Mouse (Mus musculus) neural tube, embryonic 15.5 days (tissue): ENCODE results near the gene Atxn1. TPM values are rescaled to one million over a fixed set of nuclear protein-coding genes. Genes with fewer than 3 reads are reported as not detected.

ENCODE experiments used
- ATAC-seq: fragments of 200-750 bp; cut with Nextera tagmentation; 2 replicates; pipeline ENCODE4 v1.8.0; 2017; ENCODE audit warnings: mild to moderate bottlenecking, moderate TSS enrichment, moderate library complexity; ENCODE audit not compliant: low FRiP score
- H3K27ac ChIP-seq: fragments of 300-500 bp; sonication (generic); replicated peaks from 2 replicates; pipeline ENCODE4 v1.5.1; 2015; ENCODE audit warnings: mild to moderate bottlenecking, inconsistent platforms
- H3K27me3 ChIP-seq: fragments of 300-500 bp; sonication (generic); replicated peaks from 2 replicates; pipeline ENCODE4 v1.6.1; 2015; ENCODE audit warnings: inconsistent platforms
- H3K36me3 ChIP-seq: fragments of 300-500 bp; sonication (generic); 2 replicates; pipeline ENCODE4 v1.6.1; 2015; ENCODE audit warnings: inconsistent platforms
- H3K4me1 ChIP-seq: fragments of 300-500 bp; sonication (generic); 2 replicates; pipeline ENCODE4 v1.6.1; 2015; ENCODE audit warnings: inconsistent platforms
- H3K4me2 ChIP-seq: fragments of 300-500 bp; sonication (generic); 2 replicates; pipeline ENCODE4 v1.6.1; 2015; ENCODE audit warnings: inconsistent platforms, mild to moderate bottlenecking, moderate library complexity
- H3K4me3 ChIP-seq: fragments of 300-500 bp; sonication (generic); replicated peaks from 2 replicates; pipeline ENCODE4 v1.5.1; 2015; ENCODE audit warnings: mild to moderate bottlenecking, inconsistent platforms
- H3K9ac ChIP-seq: fragments of 300-500 bp; sonication (generic); replicated peaks from 2 replicates; pipeline ENCODE4 v1.6.1; 2015; ENCODE audit warnings: mild to moderate bottlenecking, inconsistent platforms
- H3K9me3 ChIP-seq: fragments of 300-500 bp; sonication (generic); replicated peaks from 2 replicates; pipeline ENCODE4 v1.6.1; 2016; ENCODE audit warnings: inconsistent platforms
- WGBS: fragments of 180-500 bp; shearing (Covaris S2); methylation state at CpG from one replicate; pipeline ENCODE4 v1.1.7; 2015; ENCODE audit warnings: mixed read lengths; 5-methylcytosine and 5-hydroxymethylcytosine counted together
- polyA plus RNA-seq: library from polyadenylated mRNA; unstranded; fragments of >200 nt; fragmentation: Nextera tagmentation; extraction: Ambion mirVana; gene quantifications from 2 replicates; pipeline ENCODE4 v1.2.1, GENCODE M21; 2015

Atxn1 gene
- polyA plus RNA-seq, 1 experiment from 2014 or later = 9.5 TPM

DNA sequence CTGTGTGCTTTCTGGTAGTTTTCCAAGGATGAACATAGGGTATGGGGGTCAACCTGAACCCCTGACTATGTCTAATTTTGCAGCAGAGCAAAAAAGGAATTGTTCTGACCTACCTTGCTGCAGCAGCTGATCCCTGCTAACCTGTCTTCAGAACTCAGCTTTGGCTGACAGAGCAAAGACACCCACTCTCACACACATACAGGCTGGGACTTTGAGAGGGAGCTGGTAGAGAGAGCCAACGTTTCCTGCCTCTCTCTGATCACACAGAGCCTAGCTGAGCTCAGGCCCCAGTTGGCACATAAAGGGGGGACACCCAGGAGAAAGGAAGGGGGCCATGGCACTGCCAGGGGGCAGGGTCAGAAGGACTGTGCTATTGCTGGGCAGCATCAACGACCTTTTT is 356.9 kb downstream of the Atxn1 start:
- no peak overlapping the region for H3K4me2 ChIP-seq
- no peak overlapping the region for H3K27ac ChIP-seq
- H3K4me1 ChIP-seq = peaks cover 10% of the 10 kb centered on the region; the same call in 1 of the 2 replicates
- no peak overlapping the region for H3K4me3 ChIP-seq
- no peak overlapping the region for H3K9ac ChIP-seq
- 57% methylated on average over 2 of the region's 2 CpGs for WGBS
- no peaks in the 10 kb centered on the region for H3K27me3 ChIP-seq
- H3K9me3 ChIP-seq = no peaks in the 10 kb centered on the region
- no peaks in the 10 kb centered on the region for H3K36me3 ChIP-seq
- ATAC-seq = no peak; the same call in 1 of the 2 replicates

- no peak overlapping the region for H3K9ac ChIP-seq
- no peak overlapping the region for H3K4me2 ChIP-seq
- no peaks in the 10 kb centered on the region for H3K9me3 ChIP-seq
- H3K27ac ChIP-seq = no peak overlapping the region
- peaks cover 14% of the 10 kb centered on the region for H3K4me1 ChIP-seq
- no peaks in the 10 kb centered on the region for H3K27me3 ChIP-seq
- no peak overlapping the region for H3K4me3 ChIP-seq
- no peaks in the 10 kb centered on the region for H3K36me3 ChIP-seq
- WGBS = 91% methylated on average over 6 of the region's 6 CpGs
- no peak for ATAC-seq
These were observed 361.2 kb downstream of the Atxn1 start for GRCm38 (mm10) chr13:45603636-45604035.

GRCm38 (mm10) chr13:45600443-45600842 is 364.4 kb downstream of the Atxn1 start:
- ATAC-seq = peak; percentile 72
- no peak overlapping the region for H3K9ac ChIP-seq
- H3K36me3 ChIP-seq = no peaks in the 10 kb centered on the region
- no peaks in the 10 kb centered on the region for H3K27me3 ChIP-seq
- no peak overlapping the region for H3K4me2 ChIP-seq
- WGBS = 7% methylated on average over 6 of the region's 6 CpGs
- H3K4me1 ChIP-seq = peaks cover 10% of the 10 kb centered on the region
- no peaks in the 10 kb centered on the region for H3K9me3 ChIP-seq
- H3K27ac ChIP-seq = peak overlapping the region; percentile 66
- no peak overlapping the region for H3K4me3 ChIP-seq

DNA sequence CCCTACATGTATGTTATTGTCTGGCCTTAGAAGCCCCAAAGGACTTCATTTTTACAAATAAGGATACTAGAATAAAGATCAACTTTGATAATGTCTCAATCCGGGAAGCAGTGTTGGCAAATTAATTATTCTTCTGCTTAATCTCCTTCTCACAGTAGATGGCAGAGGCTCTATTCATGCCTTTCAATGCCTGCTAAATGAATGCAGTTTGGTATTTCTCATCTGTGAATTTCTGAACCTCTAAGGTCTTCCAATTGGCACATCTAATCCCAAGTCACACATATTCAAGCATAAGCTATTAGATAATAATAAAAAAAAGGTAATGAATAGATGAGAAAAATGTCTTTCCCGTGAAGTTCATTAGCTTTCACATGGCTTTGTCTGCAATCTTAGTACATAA is 365.0 kb downstream of the Atxn1 start:
- H3K4me3 ChIP-seq = no peak overlapping the region
- H3K27ac ChIP-seq = no peak overlapping the region
- H3K9me3 ChIP-seq = no peaks in the 10 kb centered on the region
- H3K27me3 ChIP-seq = no peaks in the 10 kb centered on the region
- no peak for ATAC-seq
- peaks cover 17% of the 10 kb centered on the region for H3K4me1 ChIP-seq
- no peak overlapping the region for H3K4me2 ChIP-seq
- H3K9ac ChIP-seq = no peak overlapping the region
- 31% methylated on average over 2 of the region's 2 CpGs for WGBS
- no peaks in the 10 kb centered on the region for H3K36me3 ChIP-seq

DNA sequence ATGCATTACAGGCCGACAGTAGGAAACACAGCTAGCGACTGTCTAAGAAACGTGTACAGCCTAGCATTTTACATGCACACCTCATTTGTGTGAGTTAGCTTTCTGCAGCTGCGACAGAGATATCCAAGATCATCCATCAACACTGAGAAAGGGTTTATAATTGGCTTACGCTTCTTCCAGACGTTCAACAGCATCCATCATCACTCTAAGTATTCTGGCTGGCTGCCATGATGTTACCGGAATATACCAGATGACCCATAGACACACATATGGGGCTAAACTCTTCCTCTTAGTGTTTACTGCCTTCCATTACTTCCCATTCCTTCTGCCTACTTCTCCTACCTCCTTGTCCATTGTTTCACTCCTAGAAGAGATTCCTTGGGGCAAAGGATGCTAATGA is 369.4 kb downstream of the Atxn1 start:
- H3K4me3 ChIP-seq = no peak overlapping the region
- WGBS = 41% methylated on average over 7 of the region's 7 CpGs
- no peaks in the 10 kb centered on the region for H3K27me3 ChIP-seq
- H3K4me2 ChIP-seq = no peak overlapping the region
- no peaks in the 10 kb centered on the region for H3K36me3 ChIP-seq
- ATAC-seq = no peak
- no peaks in the 10 kb centered on the region for H3K9me3 ChIP-seq
- H3K4me1 ChIP-seq = peaks cover 17% of the 10 kb centered on the region
- no peak overlapping the region for H3K9ac ChIP-seq
- no peak overlapping the region for H3K27ac ChIP-seq

DNA sequence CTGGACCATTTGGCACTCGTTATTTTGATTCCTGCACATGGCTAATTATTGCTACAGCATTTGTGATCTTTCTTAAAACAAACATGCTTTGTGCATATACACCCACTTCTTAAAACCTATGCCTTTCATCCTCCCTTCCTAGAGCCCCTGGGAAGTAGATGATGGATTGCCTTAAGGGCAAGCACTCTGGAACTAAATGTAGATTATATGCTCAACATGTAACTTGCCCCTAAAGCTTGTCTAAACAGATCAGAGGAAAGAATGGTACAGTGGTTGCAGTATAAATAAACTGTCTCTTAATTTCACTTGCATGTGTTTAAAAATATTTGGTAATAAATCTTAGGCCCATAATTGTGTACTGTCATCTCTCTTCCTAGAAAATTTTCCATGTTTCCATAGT is 370.9 kb downstream of the Atxn1 start:
- Histone ChIP-seq H3K27ac (no peak overlapping the region), H3K9me3 (no peaks in the 10 kb centered on the region), H3K36me3 (no peaks in the 10 kb centered on the region), H3K4me2 (no peak overlapping the region), H3K4me1 (peaks cover 14% of the 10 kb centered on the region), H3K27me3 (no peaks in the 10 kb centered on the region), H3K9ac (no peak overlapping the region), H3K4me3 (no peak overlapping the region)
- no peak for ATAC-seq
- WGBS = 77% methylated on average over 1 of the region's 1 CpGs

GRCm38 (mm10) chr13:45590898-45591297 is 373.9 kb downstream of the Atxn1 start:
- H3K9me3 ChIP-seq = no peaks in the 10 kb centered on the region
- no peak overlapping the region for H3K9ac ChIP-seq
- H3K27ac ChIP-seq = no peak overlapping the region
- H3K4me3 ChIP-seq = no peak overlapping the region
- no peaks in the 10 kb centered on the region for H3K27me3 ChIP-seq
- peaks cover 12% of the 10 kb centered on the region for H3K4me1 ChIP-seq
- H3K36me3 ChIP-seq = no peaks in the 10 kb centered on the region
- H3K4me2 ChIP-seq = no peak overlapping the region
- ATAC-seq = no peak

- no peak overlapping the region for H3K4me2 ChIP-seq
- H3K4me3 ChIP-seq = no peak overlapping the region
- H3K27ac ChIP-seq = peak overlapping the region; percentile 29
- WGBS = 87% methylated on average over 5 of the region's 5 CpGs
- no peaks in the 10 kb centered on the region for H3K36me3 ChIP-seq
- H3K4me1 ChIP-seq = peaks cover 8% of the 10 kb centered on the region
- H3K9me3 ChIP-seq = no peaks in the 10 kb centered on the region
- H3K9ac ChIP-seq = no peak overlapping the region
- no peak for ATAC-seq
- no peaks in the 10 kb centered on the region for H3K27me3 ChIP-seq
These were observed 381.7 kb downstream of the Atxn1 start for GRCm38 (mm10) chr13:45583061-45583460.

DNA sequence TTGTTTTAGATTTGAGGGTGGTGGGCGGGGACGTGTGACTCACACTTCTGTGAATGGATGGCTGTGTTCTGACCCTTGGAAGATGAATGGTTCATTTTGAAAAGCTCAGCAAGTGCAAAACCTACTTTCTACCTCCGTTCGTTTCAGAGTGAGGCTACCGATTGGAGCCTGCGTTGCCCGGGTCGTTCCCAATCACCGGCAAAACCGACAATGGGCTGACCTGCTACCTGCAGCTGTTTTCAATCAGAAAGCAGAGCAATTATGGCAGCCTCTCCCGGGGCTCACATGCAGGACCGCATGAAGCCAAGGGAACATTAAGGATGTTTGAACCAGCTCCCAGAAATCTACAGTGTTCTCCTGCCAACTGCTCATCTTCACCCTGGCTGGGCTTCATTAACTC is 382.5 kb downstream of the Atxn1 start:
- Histone ChIP-seq H3K4me2 (peak overlapping the region; percentile 17), H3K36me3 (no peaks in the 10 kb centered on the region), H3K9me3 (no peaks in the 10 kb centered on the region), H3K4me3 (no peak overlapping the region), H3K4me1 (peaks cover 15% of the 10 kb centered on the region), H3K27me3 (no peaks in the 10 kb centered on the region), H3K27ac (peak overlapping the region; percentile 29), H3K9ac (no peak overlapping the region)
- 39% methylated on average over 12 of the region's 12 CpGs for WGBS
- no peak; the same call in 1 of the 2 replicates for ATAC-seq

GRCm38 (mm10) chr13:45579751-45580150 is 385.1 kb downstream of the Atxn1 start:
- ATAC-seq = no peak
- no peaks in the 10 kb centered on the region for H3K27me3 ChIP-seq
- H3K9me3 ChIP-seq = no peaks in the 10 kb centered on the region
- peaks cover 19% of the 10 kb centered on the region for H3K4me1 ChIP-seq
- no peak overlapping the region for H3K4me2 ChIP-seq
- no peak overlapping the region for H3K9ac ChIP-seq
- WGBS = 84% methylated on average over 3 of the region's 3 CpGs
- H3K27ac ChIP-seq = no peak overlapping the region
- H3K36me3 ChIP-seq = no peaks in the 10 kb centered on the region
- no peak overlapping the region for H3K4me3 ChIP-seq

- H3K9ac ChIP-seq = no peak overlapping the region
- no peak overlapping the region for H3K4me3 ChIP-seq
- no peak overlapping the region for H3K4me2 ChIP-seq
- ATAC-seq = no peak
- H3K27me3 ChIP-seq = no peaks in the 10 kb centered on the region
- WGBS = 42% methylated on average over 2 of the region's 2 CpGs
- H3K27ac ChIP-seq = no peak overlapping the region
- H3K4me1 ChIP-seq = peaks cover 22% of the 10 kb centered on the region
- H3K36me3 ChIP-seq = no peaks in the 10 kb centered on the region
- H3K9me3 ChIP-seq = no peaks in the 10 kb centered on the region
These were observed 387.0 kb downstream of the Atxn1 start for GRCm38 (mm10) chr13:45577784-45578183.

DNA sequence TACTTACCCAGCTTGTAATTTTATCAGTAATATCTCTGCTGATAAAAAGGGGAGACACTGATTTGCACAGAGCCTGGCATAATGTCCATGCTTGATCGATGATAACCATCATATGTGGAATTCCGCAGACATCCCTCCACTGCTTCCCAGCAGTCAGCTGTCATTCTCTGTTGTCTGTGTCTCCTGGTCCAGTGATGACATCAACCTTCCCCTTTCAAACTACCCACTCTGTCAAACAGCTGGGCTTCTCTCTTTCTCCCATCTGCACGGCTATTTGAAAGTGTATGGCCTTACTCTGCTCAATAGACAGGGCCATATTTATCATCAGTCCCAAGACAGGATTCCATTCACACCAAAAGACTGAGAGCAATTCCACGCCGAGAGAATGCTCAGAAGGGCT is 387.4 kb downstream of the Atxn1 start:
- no peaks in the 10 kb centered on the region for H3K27me3 ChIP-seq
- no peaks in the 10 kb centered on the region for H3K9me3 ChIP-seq
- H3K9ac ChIP-seq = no peak overlapping the region
- H3K27ac ChIP-seq = no peak overlapping the region
- 22% methylated on average over 5 of the region's 5 CpGs for WGBS
- no peak for ATAC-seq
- no peaks in the 10 kb centered on the region for H3K36me3 ChIP-seq
- peaks cover 22% of the 10 kb centered on the region for H3K4me1 ChIP-seq
- H3K4me3 ChIP-seq = no peak overlapping the region
- H3K4me2 ChIP-seq = no peak overlapping the region

DNA sequence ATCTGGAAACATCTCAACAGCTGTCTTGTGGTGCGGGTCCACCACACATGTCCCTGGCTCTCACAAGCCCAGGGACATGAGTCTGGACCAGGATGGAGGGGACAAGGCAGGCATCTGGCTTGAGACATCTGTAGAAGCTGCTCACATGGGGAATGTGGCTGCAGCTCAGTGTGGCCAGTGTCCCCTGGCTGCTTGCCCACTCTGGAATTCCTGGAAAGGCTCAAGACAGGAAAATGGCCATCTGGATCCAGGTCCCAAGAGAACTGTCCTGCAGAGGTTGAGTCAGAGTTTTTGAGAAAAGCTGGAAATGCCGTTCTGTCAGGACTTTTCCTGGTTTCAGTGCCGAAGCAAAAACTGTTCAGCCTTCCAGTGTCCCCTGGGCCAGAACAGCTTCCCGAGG is 388.6 kb downstream of the Atxn1 start:
- H3K4me1 ChIP-seq = peaks cover 28% of the 10 kb centered on the region

More for the DNA sequence above, 388.6 kb downstream of the Atxn1 start:
- no peaks in the 10 kb centered on the region for H3K9me3 ChIP-seq
- WGBS = 75% methylated on average over 4 of the region's 4 CpGs
- no peak overlapping the region for H3K4me2 ChIP-seq
- H3K27ac ChIP-seq = 0 out of 2 replicates have a peak overlapping the region, but pooled peaks have one; percentile 37
- no peak overlapping the region for H3K9ac ChIP-seq
- no peaks in the 10 kb centered on the region for H3K27me3 ChIP-seq
- no peak overlapping the region for H3K4me3 ChIP-seq
- ATAC-seq = no peak
- no peaks in the 10 kb centered on the region for H3K36me3 ChIP-seq
